Mouse (Mus musculus) MEL (cell line): ENCODE results near the gene Helz. TPM values are rescaled to one million over a fixed set of nuclear protein-coding genes. Genes with fewer than 3 reads are reported as not detected.

Experiments
- DNase-seq: peaks from one replicate; pipeline ENCODE4 v3.0.0; 2011; ENCODE audit warnings: low read depth, low spot score
- H3K27ac ChIP-seq: 2 replicates; pipeline ENCODE4 v1.5.1; 2012; ENCODE audit warnings: low read depth, mild to moderate bottlenecking, control low read depth, low read length, moderate library complexity; ENCODE audit not compliant: control insufficient read depth
- H3K27me3 ChIP-seq, 2 experiments: fragments of 150-350 bp in 1 of 2; sonication (generic) in 1 of 2; 2 replicates each; pipeline ENCODE4 v1.6.1; 2012; ENCODE audit warnings: low read length in 2 of 2, mild to moderate bottlenecking in 2 of 2, improper control_type of control experiment in 1 of 2, moderate library complexity in 1 of 2; ENCODE audit not compliant: insufficient read depth in 2 of 2, control insufficient read depth in 1 of 2
- H3K36me3 ChIP-seq, 2 experiments: 2 replicates each; pipeline ENCODE4 v1.6.1; 2012 to 2014; ENCODE audit warnings: low read length in 2 of 2, improper control_type of control experiment in 1 of 2, inconsistent platforms in 1 of 2, mild to moderate bottlenecking in 1 of 2; ENCODE audit not compliant: insufficient read depth in 2 of 2, control insufficient read depth in 1 of 2
- H3K4me1 ChIP-seq, 2 experiments: fragments of 150-350 bp in 1 of 2; sonication (generic) in 1 of 2; 2 replicates each; pipeline ENCODE4 v1.6.1; 2012; ENCODE audit warnings: low read length in 2 of 2, improper control_type of control experiment in 1 of 2, mild to moderate bottlenecking in 1 of 2; ENCODE audit not compliant: insufficient read depth in 2 of 2, control insufficient read depth in 1 of 2
- H3K4me3 ChIP-seq, 2 experiments: fragments of 150-350 bp in 1 of 2; sonication (generic) in 1 of 2; 2 replicates each; pipeline ENCODE4 v1.5.1; 2012; ENCODE audit warnings: low read depth in 2 of 2, low read length in 2 of 2, mild to moderate bottlenecking in 2 of 2, moderate library complexity in 2 of 2, control low read depth in 1 of 2, improper control_type of control experiment in 1 of 2; ENCODE audit not compliant: control insufficient read depth in 1 of 2, insufficient read depth in 1 of 2
- H3K79me2 ChIP-seq: 2 replicates; pipeline ENCODE4 v1.6.1; 2012; ENCODE audit warnings: mild to moderate bottlenecking, low read length, moderate library complexity; ENCODE audit not compliant: control insufficient read depth, poor library complexity, insufficient read depth
- H3K9ac ChIP-seq: 2 replicates; pipeline ENCODE4 v1.6.1; 2012; ENCODE audit warnings: low read depth, mild to moderate bottlenecking, control low read depth, low read length, moderate library complexity; ENCODE audit not compliant: control insufficient read depth, poor library complexity, severe bottlenecking
- H3K9me3 ChIP-seq: fragments of 150-350 bp; sonication (generic); replicated peaks from 2 replicates; pipeline ENCODE4 v1.6.1; 2012; ENCODE audit warnings: mild to moderate bottlenecking, low read length, improper control_type of control experiment, moderate library complexity; ENCODE audit not compliant: insufficient read depth
- BHLHE40 ChIP-seq: IDR thresholded peaks from 2 replicates; pipeline ENCODE4 v1.6.1; 2012; ENCODE audit warnings: low read depth, mild to moderate bottlenecking, inconsistent platforms, low read length, improper control_type of control experiment, borderline replicate concordance
- CHD1 ChIP-seq: IDR thresholded peaks from 2 replicates; pipeline ENCODE4 v1.6.1; 2012; ENCODE audit warnings: low read depth, mild to moderate bottlenecking, inconsistent platforms, low read length, improper control_type of control experiment
- CHD2 ChIP-seq: IDR thresholded peaks from 2 replicates; pipeline ENCODE4 v1.6.1; 2011; ENCODE audit warnings: low read length, improper control_type of control experiment
- CTCF ChIP-seq, 3 experiments: IDR thresholded peaks in 2 of 3; conservative IDR thresholded peaks in 1 of 3; 2 replicates each; pipeline ENCODE4 v1.5.1; 2011 to 2012; ENCODE audit warnings: low read length in 3 of 3, low read depth in 2 of 3, mild to moderate bottlenecking in 2 of 3, improper control_type of control experiment in 1 of 3, inconsistent platforms in 1 of 3, mixed read lengths in 1 of 3, moderate library complexity in 1 of 3; ENCODE audit not compliant: control insufficient read depth in 1 of 3, insufficient read depth in 1 of 3, poor library complexity in 1 of 3, severe bottlenecking in 1 of 3
- ELF1 ChIP-seq: IDR thresholded peaks from 2 replicates; pipeline ENCODE4 v1.6.1; 2014; ENCODE audit warnings: low read depth, mild to moderate bottlenecking, inconsistent platforms, low read length, improper control_type of control experiment, moderate library complexity
- EP300 ChIP-seq, 2 experiments: IDR thresholded peaks; 2 replicates each; pipeline ENCODE4 v1.6.1; 2011; ENCODE audit warnings: improper control_type of control experiment in 2 of 2, low read length in 2 of 2, low read depth in 1 of 2, mild to moderate bottlenecking in 1 of 2
- HCFC1 ChIP-seq: IDR thresholded peaks from 2 replicates; pipeline ENCODE4 v1.6.1; 2012; ENCODE audit warnings: low read depth, mild to moderate bottlenecking, inconsistent platforms, low read length, improper control_type of control experiment, moderate library complexity
- MAFK ChIP-seq: IDR thresholded peaks from 2 replicates; pipeline ENCODE4 v1.6.1; 2011; ENCODE audit warnings: low read depth, mild to moderate bottlenecking, low read length, improper control_type of control experiment, borderline replicate concordance
- MAX ChIP-seq: IDR thresholded peaks from 2 replicates; pipeline ENCODE4 v1.6.1; 2011; ENCODE audit warnings: low read length, improper control_type of control experiment
- MEF2A ChIP-seq: IDR thresholded peaks from 2 replicates; pipeline ENCODE4 v1.6.1; 2014; ENCODE audit warnings: low read depth, mild to moderate bottlenecking, inconsistent platforms, low read length, improper control_type of control experiment; ENCODE audit not compliant: poor library complexity, insufficient replicate concordance, severe bottlenecking; ENCODE audit errors: extremely low read depth
- MYB ChIP-seq: IDR thresholded peaks from 2 replicates; pipeline ENCODE4 v1.6.1; 2011; ENCODE audit warnings: mild to moderate bottlenecking, low read depth, low read length, improper control_type of control experiment
- RAD21 ChIP-seq: IDR thresholded peaks from 2 replicates; pipeline ENCODE4 v1.6.1; 2011; ENCODE audit warnings: mild to moderate bottlenecking, low read depth, low read length, improper control_type of control experiment
- RCOR1 ChIP-seq: IDR thresholded peaks from 2 replicates; pipeline ENCODE4 v1.6.1; 2012; ENCODE audit warnings: low read depth, mild to moderate bottlenecking, inconsistent platforms, low read length, improper control_type of control experiment
- TBP ChIP-seq: IDR thresholded peaks from 2 replicates; pipeline ENCODE4 v1.8.0; 2011; ENCODE audit warnings: low read depth, low read length, improper control_type of control experiment
- UBTF ChIP-seq: IDR thresholded peaks from 2 replicates; pipeline ENCODE4 v1.6.1; 2012; ENCODE audit warnings: low read depth, mild to moderate bottlenecking, inconsistent platforms, low read length, improper control_type of control experiment, moderate library complexity, borderline replicate concordance; ENCODE audit not compliant: insufficient read depth
- USF2 ChIP-seq, 2 experiments: IDR thresholded peaks; 2 replicates each; pipeline ENCODE4 v1.6.1; 2011 to 2012; ENCODE audit warnings: improper control_type of control experiment in 2 of 2, low read length in 2 of 2, borderline replicate concordance in 1 of 2, inconsistent platforms in 1 of 2, low read depth in 1 of 2, mild to moderate bottlenecking in 1 of 2; ENCODE audit not compliant: insufficient read depth in 1 of 2
- ZNF384 ChIP-seq: IDR thresholded peaks from 2 replicates; pipeline ENCODE4 v1.6.1; 2012; ENCODE audit warnings: low read depth, mild to moderate bottlenecking, inconsistent platforms, low read length, improper control_type of control experiment
- polyA plus RNA-seq, 2 experiments: library from polyadenylated mRNA; stranded (reverse) in 1 of 2; unstranded in 1 of 2; fragments of >175 nt in 1 of 2; fragments of >200 nt in 1 of 2; gene quantifications; 2 replicates each; pipeline versions ENCODE4 v1.2.1 to v1.2.4; 2012; ENCODE audit warnings: low replicate concordance in 2 of 2, low read depth in 1 of 2; ENCODE audit not compliant: insufficient read length in 2 of 2, insufficient read depth in 1 of 2, missing spikeins in 1 of 2
- total RNA-seq: library from RNA; depleted of rRNA; stranded (reverse); fragments of 300-350 nt; gene quantifications from 2 replicates; pipeline ENCODE4 v1.2.3, GENCODE M21; 2012

The Helz gene
- total and polyA plus RNA-seq, 3 experiments: 15.1 to 41.0 (median 39.9) TPM

GRCm38 (mm10) chr11:107546667-107547301 lies 946 bp upstream of the Helz start:
- DNase-seq: peak; percentile 62

GRCm38 (mm10) chr11:107548204-107548975 lies 660 bp downstream of the Helz start:
- peaks cover 9% of the 10 kb centered on the region for H3K79me2 ChIP-seq
- peak overlapping the region; percentile 95 for H3K9ac ChIP-seq
- DNase-seq: peak; percentile 40
- H3K9me3 ChIP-seq: no peaks in the 10 kb centered on the region
- TF ChIP-seq UBTF: peak; percentile 87; the same call in 1 of the 2 replicates
- TF ChIP-seq RCOR1: peak; percentile 38; the same call in 1 of the 2 replicates
- 0 out of 6 replicates have a peak, but pooled peaks of 1 of the 3 experiments have one; percentile 11 for TF ChIP-seq CTCF (IDR thresholded peaks at IDR 0.05 in 2 of 3, conservative IDR thresholded peaks at IDR 0.05 in 1 of 3; ENCODE audit: control insufficient read depth in 1 of 3, insufficient read depth in 1 of 3, low read depth in 2 of 3, low read length in 3 of 3, poor library complexity in 1 of 3, severe bottlenecking in 1 of 3)
- TF ChIP-seq RAD21: no peak
- TF ChIP-seq ZNF384: peak; percentile 79
- no peak for TF ChIP-seq CHD1
- no peaks in the 10 kb centered on the region for H3K4me1 ChIP-seq
- H3K27ac ChIP-seq: peak overlapping the region; percentile 55; the same call in 1 of the 2 replicates
- H3K36me3 ChIP-seq: peaks cover 0 to 8% of the 10 kb centered on the region in 2 experiments; a peak in 3 of 4 replicates
- H3K27me3 ChIP-seq: peaks cover 0 to 4% of the 10 kb centered on the region in 2 experiments; a peak in 1 of 4 replicates
- H3K4me3 ChIP-seq: peak overlapping the region; percentile 94 to 99

More at GRCm38 (mm10) chr11:107546667-107547301, 946 bp upstream of the Helz start:
- H3K27ac ChIP-seq: no peak overlapping the region; the same call in 1 of the 2 replicates
- TF ChIP-seq USF2 (IDR thresholded peaks at IDR 0.05; ENCODE audit: borderline replicate concordance in 1 of 2, insufficient read depth in 1 of 2, low read depth in 1 of 2, low read length in 2 of 2) (no peak), CHD2 (no peak), TBP (no peak), CTCF (IDR thresholded peaks at IDR 0.05 in 2 of 3, conservative IDR thresholded peaks at IDR 0.05 in 1 of 3; ENCODE audit: control insufficient read depth in 1 of 3, insufficient read depth in 1 of 3, low read depth in 2 of 3, low read length in 3 of 3, poor library complexity in 1 of 3, severe bottlenecking in 1 of 3) (peak in 1 of 3 experiments; percentile 18; a peak in 1 of 6 replicates)
- peaks cover 9% of the 10 kb centered on the region for H3K79me2 ChIP-seq
- peaks cover 2 to 4% of the 10 kb centered on the region in 2 experiments; a peak in 2 of 4 replicates for H3K27me3 ChIP-seq
- H3K36me3 ChIP-seq: peaks cover 0 to 8% of the 10 kb centered on the region in 2 experiments; a peak in 3 of 4 replicates
- peak overlapping the region; percentile 82 for H3K9ac ChIP-seq
- no peaks in the 10 kb centered on the region for H3K9me3 ChIP-seq
- no peaks in the 10 kb centered on the region for H3K4me1 ChIP-seq
- peak overlapping the region; percentile 94 to 99 for H3K4me3 ChIP-seq

- Histone ChIP-seq H3K9me3 (no peaks in the 10 kb centered on the region), H3K79me2 (no peaks in the 10 kb centered on the region), H3K9ac (no peak overlapping the region), H3K4me3 (no peak overlapping the region), H3K27me3 (no peaks in the 10 kb centered on the region), H3K27ac (no peak overlapping the region)
- TF ChIP-seq MAX (no peak), BHLHE40 (no peak), ELF1 (no peak), MAFK (no peak), MEF2A (no peak), CHD1 (no peak), MYB (no peak), CHD2 (no peak), EP300 (IDR thresholded peaks at IDR 0.05; ENCODE audit: low read depth in 1 of 2, low read length in 2 of 2) (no peak), HCFC1 (no peak), TBP (no peak), RCOR1 (no peak)
- TF ChIP-seq, all 39 proteins: peak for 0
- DNase-seq: no peak
- H3K4me1 ChIP-seq: no peaks in the 10 kb centered on the region
- H3K36me3 ChIP-seq: peaks cover 0 to 9% of the 10 kb centered on the region in 2 experiments; a peak in 1 of 4 replicates
Observed at GRCm38 (mm10) chr11:107559874-107560273, 12.1 kb downstream of the Helz start.
